Comparison of ENCODE assay signal across 8 mouse cellular contexts in the genomic region with DNA sequence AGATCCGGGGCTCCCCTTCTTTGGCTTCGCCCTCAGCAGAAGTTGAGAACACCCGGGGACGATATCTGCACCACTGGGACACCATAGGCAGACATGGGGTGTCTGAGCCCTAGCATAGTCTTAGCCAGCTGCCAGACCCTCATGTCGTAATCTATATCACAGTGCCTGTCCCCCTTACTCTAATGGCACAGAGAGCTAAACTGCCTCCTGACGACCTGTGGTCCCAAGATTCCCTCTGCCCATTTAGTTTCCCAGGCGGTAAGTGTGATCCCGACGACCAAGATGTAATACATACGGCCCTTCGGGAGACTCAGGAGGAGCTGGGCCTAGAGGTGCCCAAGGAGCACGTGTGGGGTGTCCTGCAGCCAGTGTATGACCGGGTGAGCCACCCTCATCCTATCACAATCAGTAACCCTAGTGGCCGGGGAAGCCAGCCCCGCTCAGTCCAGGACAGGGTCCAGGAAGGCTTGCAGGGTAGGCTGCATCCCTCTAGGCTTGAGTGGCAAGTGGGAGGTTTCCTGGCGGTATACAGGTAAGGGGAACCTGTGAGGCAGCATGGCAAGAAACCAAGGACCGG. TPM values are rescaled to one million over a fixed set of nuclear protein-coding genes. Genes with fewer than 3 reads are reported as not detected.
DNase-seq lines count a peak whose midpoint lies in the region; ATAC-seq and TF ChIP-seq lines count a peak whose summit lies in the region.

No protein-coding gene starts in this region.

- ATAC-seq in G1E (ENCODE audit: extremely low read depth, insufficient number of reproducible peaks, low FRiP score, poor library complexity, severe bottlenecking): no peak; the same call in 1 of the 2 replicates
- ATAC-seq in heart, embryonic 16.5 days (replicated peaks; ENCODE audit: extremely low read depth, insufficient read depth, low FRiP score): no peak
- ATAC-seq in megakaryocyte, adult 5-6 weeks (ENCODE audit: poor library complexity, severe bottlenecking): 0 out of 2 replicates have a peak, but pooled peaks have one; percentile 1

- H3K27me3 ChIP-seq in heart, adult 2 months (ENCODE audit: control insufficient read depth, insufficient read depth, low read length): no peaks in the 10 kb centered on the region
- peaks cover 30% of the 10 kb centered on the region for H3K27me3 ChIP-seq in G1E (ENCODE audit: insufficient read depth, low read length)
- no peaks in the 10 kb centered on the region for H3K27me3 ChIP-seq in heart, embryonic 16.5 days (ENCODE audit: control insufficient read depth, insufficient read depth, low read length)

- 24% methylated on average over 17 of the region's 17 CpGs for WGBS in heart, adult 2 months
- 18% methylated on average over 17 of the region's 17 CpGs for WGBS in heart, embryonic 16.5 days

- no peak for TF ChIP-seq CTCF in heart, adult 2 months (IDR thresholded peaks at IDR 0.05)
- TF ChIP-seq CTCF in G1E (IDR thresholded peaks at IDR 0.05; ENCODE audit: low read depth, low read length): no peak

- TF ChIP-seq EP300 in heart, adult 2 months (IDR thresholded peaks at IDR 0.05; ENCODE audit: insufficient read depth, low read depth, low read length): no peak

- H3K79me2 ChIP-seq in heart, adult 2 months (replicated peaks; ENCODE audit: control insufficient read depth, insufficient read depth, low read length): no peaks in the 10 kb centered on the region

- H3K4me3 ChIP-seq in heart, adult 2 months: peak overlapping the region; percentile 77
- H3K4me3 ChIP-seq in G1E (ENCODE audit: low read depth, low read length): peak overlapping the region; percentile 90
- peak overlapping the region; percentile 88 for H3K4me3 ChIP-seq in heart, embryonic 16.5 days (ENCODE audit: low read length)

- intact Hi-C loops in heart, adult 2 months (cut with DNase I): loop anchor here (1.0 kb wide), 1 partner anchor 11 kb away; the partner anchor contains the start of gene Ndufv1
- intact Hi-C loops in heart, postnatal 36 days (cut with DNase I): loop anchor here (1.0 kb wide), 1 partner anchor 10 kb away; no protein-coding TSS in a partner anchor

- no peak for TF ChIP-seq POLR2A in heart, adult 2 months (IDR thresholded peaks at IDR 0.05; ENCODE audit: insufficient read depth, low read depth, low read length)

- DNase-seq in heart, adult 2 months: peak in 1 of 2 experiments; percentile 41
- DNase-seq in heart, postnatal 36 days: no peak
- DNase-seq in G1E (ENCODE audit: low spot score): peak; percentile 57
- DNase-seq in yolk sac, embryonic 10.5 days (ENCODE audit: low spot score): no peak
- no peak for DNase-seq in cerebellum, adult 8-10 months
- no peak for DNase-seq in T-cell, adult 2 months (ENCODE audit: low spot score)

- peak overlapping the region; percentile 96 for H3K4me2 ChIP-seq in heart, embryonic 16.5 days (ENCODE audit: low read depth, low read length)

- no peaks in the 10 kb centered on the region for H3K36me3 ChIP-seq in heart, adult 2 months (ENCODE audit: control insufficient read depth, insufficient read depth, low read length)
- H3K36me3 ChIP-seq in G1E (replicated peaks): peaks cover 45% of the 10 kb centered on the region
- no peaks in the 10 kb centered on the region for H3K36me3 ChIP-seq in heart, embryonic 16.5 days (ENCODE audit: control insufficient read depth, insufficient read depth)

- H3K9me3 ChIP-seq in G1E (replicated peaks): no peaks in the 10 kb centered on the region
- H3K9me3 ChIP-seq in heart, embryonic 16.5 days (replicated peaks; ENCODE audit: control insufficient read depth, low read length): no peaks in the 10 kb centered on the region

- peaks cover 8% of the 10 kb centered on the region for H3K4me1 ChIP-seq in heart, adult 2 months (ENCODE audit: control insufficient read depth, insufficient read depth, low read length)
- H3K4me1 ChIP-seq in G1E (ENCODE audit: insufficient read depth, low read depth, low read length): peaks cover 32% of the 10 kb centered on the region
- H3K4me1 ChIP-seq in heart, embryonic 16.5 days (ENCODE audit: control insufficient read depth, insufficient read depth, low read length): peaks cover 51% of the 10 kb centered on the region

- H3K9ac ChIP-seq in heart, adult 2 months (ENCODE audit: low read depth, low read length): peak overlapping the region; percentile 87
- H3K9ac ChIP-seq in heart, embryonic 16.5 days (ENCODE audit: low read length): peak overlapping the region; percentile 96

- peak overlapping the region; percentile 94 for H3K27ac ChIP-seq in heart, adult 2 months
- H3K27ac ChIP-seq in heart, embryonic 16.5 days (ENCODE audit: low read length): peak overlapping the region; percentile 99

RNA-seq across cellular contexts. Expression of gene Gm49405, which starts 0.6 kb away (rescaled TPM):
- total RNA-seq in heart, adult 2 months (2021): 1 to 10 TPM; 1.0 to 1.7 TPM
- polyA plus RNA-seq in heart, adult 2 months (2012; rRNA removed): 11.0 TPM in 2 replicates
- 1 to 10 TPM; 1.3 to 1.4 TPM for total RNA-seq in heart, postnatal 36 days (2021)
- total RNA-seq in G1E (2014; fragmentation: Nextera tagmentation) (1.9 and 3.2 TPM in 2 replicates), G1E (2017) (1.2 and 1.7 TPM in 2 replicates)
- polyA plus RNA-seq in G1E (2012): 3.7 and 4.7 TPM in 2 replicates
- 6.2 TPM in 2 replicates for polyA plus RNA-seq in heart, embryonic 16.5 days (2015; fragmentation: Nextera tagmentation; extraction: Ambion mirVana)
- 0.45 TPM in 1 of 2 replicates, not detected in the other for total RNA-seq in megakaryocyte, adult 5-6 weeks (2015)
- 0.28 and 1.2 TPM in 2 replicates for total RNA-seq in megakaryocyte, adult 5-6 weeks (2017)

RNA-seq across cellular contexts. Expression of gene Nudt8, which starts 0.7 kb away (rescaled TPM):
- 100 to 1,000 TPM; 136 to 149 TPM for total RNA-seq in heart, adult 2 months (2021)
- 46.4 and 61.9 TPM in 2 replicates for polyA plus RNA-seq in heart, adult 2 months (2012; rRNA removed)
- 100 to 1,000 TPM; 126 to 140 TPM for total RNA-seq in heart, postnatal 36 days (2021)
- total RNA-seq in G1E (2014; fragmentation: Nextera tagmentation): 11.0 and 13.1 TPM in 2 replicates
- 11.7 and 19.5 TPM in 2 replicates for total RNA-seq in G1E (2017)
- polyA plus RNA-seq in G1E (2012): 22.4 and 24.1 TPM in 2 replicates
- polyA plus RNA-seq in heart, embryonic 16.5 days (2015; fragmentation: Nextera tagmentation; extraction: Ambion mirVana): 67.8 and 75.1 TPM in 2 replicates
- total RNA-seq in megakaryocyte, adult 5-6 weeks (2015): 8.6 and 13.4 TPM in 2 replicates
- 4.9 and 5.7 TPM in 2 replicates for total RNA-seq in megakaryocyte, adult 5-6 weeks (2017)

RNA-seq across cellular contexts. Expression of gene Doc2g, which starts 2.1 kb away (rescaled TPM):
- 100 to 1,000 TPM; 193 to 236 TPM for total RNA-seq in heart, adult 2 months (2021)
- polyA plus RNA-seq in heart, adult 2 months (2012; rRNA removed): 432 and 597 TPM in 2 replicates
- 100 to 1,000 TPM; 174 to 196 TPM for total RNA-seq in heart, postnatal 36 days (2021)
- 4.7 and 5.4 TPM in 2 replicates for total RNA-seq in G1E (2014; fragmentation: Nextera tagmentation)
- 1.9 and 3.3 TPM in 2 replicates for total RNA-seq in G1E (2017)
- polyA plus RNA-seq in G1E (2012): 10.0 and 10.1 TPM in 2 replicates
- polyA plus RNA-seq in heart, embryonic 16.5 days (2015; fragmentation: Nextera tagmentation; extraction: Ambion mirVana): 84.9 and 90.6 TPM in 2 replicates
- total RNA-seq in megakaryocyte, adult 5-6 weeks (2015): 1.2 and 1.5 TPM in 2 replicates
- 0.18 and 0.37 TPM in 2 replicates for total RNA-seq in megakaryocyte, adult 5-6 weeks (2017)

RNA-seq across cellular contexts. Expression of gene Tbx10, which starts 8.5 kb away (rescaled TPM):
- total RNA-seq in heart, adult 2 months (2021): not detected
- polyA plus RNA-seq in heart, adult 2 months (2012; rRNA removed): 0.14 TPM in 1 of 2 replicates, not detected in the other
- not detected for total RNA-seq in heart, postnatal 36 days (2021)
- total RNA-seq in G1E (2014; fragmentation: Nextera tagmentation) (not detected in 2 replicates), G1E (2017) (0.06 TPM in 1 of 2 replicates, not detected in the other)
- polyA plus RNA-seq in G1E (2012): not detected in 2 replicates
- not detected in 2 replicates for polyA plus RNA-seq in heart, embryonic 16.5 days (2015; fragmentation: Nextera tagmentation; extraction: Ambion mirVana)
- not detected in 2 replicates for total RNA-seq in megakaryocyte, adult 5-6 weeks (2015)
- total RNA-seq in megakaryocyte, adult 5-6 weeks (2017): not detected in 2 replicates

RNA-seq across cellular contexts. Expression of gene Ndufv1, which starts 11.6 kb away (rescaled TPM):
- 1,000 to 10,000 TPM; 1,031 to 1,231 TPM for total RNA-seq in heart, adult 2 months (2021)
- 1,078 and 1,145 TPM in 2 replicates for polyA plus RNA-seq in heart, adult 2 months (2012; rRNA removed)
- total RNA-seq in heart, postnatal 36 days (2021): 1,000 to 10,000 TPM; 1,111 to 1,164 TPM
- total RNA-seq in G1E (2014; fragmentation: Nextera tagmentation) (84.1 and 109 TPM in 2 replicates), G1E (2017) (181 and 191 TPM in 2 replicates)
- 338 and 348 TPM in 2 replicates for polyA plus RNA-seq in G1E (2012)
- 618 and 661 TPM in 2 replicates for polyA plus RNA-seq in heart, embryonic 16.5 days (2015; fragmentation: Nextera tagmentation; extraction: Ambion mirVana)
- total RNA-seq in megakaryocyte, adult 5-6 weeks (2015): 82.1 and 103 TPM in 2 replicates
- 151 and 169 TPM in 2 replicates for total RNA-seq in megakaryocyte, adult 5-6 weeks (2017)

Comparison
In these comparisons a context has a peak if more than half of its experiments do, and no peak if none do; other contexts are left out.
1. RNA of gene Nudt8, which starts 0.7 kb away (total RNA-seq): 136 to 149 TPM in heart, adult 2 months and 126 to 140 TPM in heart, postnatal 36 days; 11.0 to 19.5 TPM in G1E and 4.9 to 13.4 TPM in megakaryocyte, adult 5-6 weeks; every median in the first group is over 4 times any median in the second.
2. RNA of gene Doc2g, which starts 2.1 kb away (total RNA-seq): 193 to 236 TPM in heart, adult 2 months and 174 to 196 TPM in heart, postnatal 36 days; 1.9 to 5.4 TPM in G1E and 0.18 to 1.5 TPM in megakaryocyte, adult 5-6 weeks; every median in the first group is over 10 times any median in the second.
3. Peak in every context shown above with its lines, with median percentiles within 50 percentile points of each other: H3K4me3 ChIP-seq.